Mouse (Mus musculus): ENCODE data around the gene Nedd9. TPM values are rescaled to one million over a fixed set of nuclear protein-coding genes. Genes with fewer than 3 reads are reported as not detected.

The Nedd9 gene
- total and polyA plus RNA-seq, 3 experiments, result 0.15 to 0.25 TPM; not detected in 1

GRCm38 (mm10) chr13:41504997-41505396 lies 17.8 kb upstream of the Nedd9 start:
- Histone ChIP-seq H3K36me3 (ENCODE audit: control insufficient read depth in 1 of 2, insufficient read depth in 2 of 2, low read length in 2 of 2) (no peaks in the 10 kb centered on the region), H3K27ac (ENCODE audit: control insufficient read depth, low read depth, low read length) (no peak overlapping the region), H3K9ac (ENCODE audit: control insufficient read depth, low read depth, low read length, poor library complexity, severe bottlenecking) (no peak overlapping the region), H3K79me2 (ENCODE audit: control insufficient read depth, insufficient read depth, low read length, poor library complexity) (no peaks in the 10 kb centered on the region), H3K27me3 (ENCODE audit: control insufficient read depth in 1 of 2, insufficient read depth in 2 of 2, low read length in 2 of 2) (no peaks in the 10 kb centered on the region), H3K4me3 (ENCODE audit: control insufficient read depth in 1 of 2, insufficient read depth in 1 of 2, low read depth in 2 of 2, low read length in 2 of 2) (no peak overlapping the region), H3K9me3 (replicated peaks; ENCODE audit: insufficient read depth, low read length) (no peaks in the 10 kb centered on the region), H3K4me1 (ENCODE audit: control insufficient read depth in 1 of 2, insufficient read depth in 2 of 2, low read length in 2 of 2) (no peaks in the 10 kb centered on the region)
- TF ChIP-seq SMC3 (IDR thresholded peaks at IDR 0.05; ENCODE audit: low read depth, low read length) (no peak), MXI1 (IDR thresholded peaks at IDR 0.05; ENCODE audit: low read depth, low read length) (no peak), POLR2AphosphoS2 (IDR thresholded peaks at IDR 0.05; ENCODE audit: low read length) (no peak), RAD21 (IDR thresholded peaks at IDR 0.05; ENCODE audit: low read depth, low read length) (no peak), MEF2A (IDR thresholded peaks at IDR 0.05; ENCODE audit: extremely low read depth, insufficient replicate concordance, low read depth, low read length, poor library complexity, severe bottlenecking) (no peak), SIN3A (IDR thresholded peaks at IDR 0.05; ENCODE audit: low read length) (no peak), USF2 (IDR thresholded peaks at IDR 0.05; ENCODE audit: borderline replicate concordance in 1 of 2, insufficient read depth in 1 of 2, low read depth in 1 of 2, low read length in 2 of 2) (no peak)
- no peak for DNase-seq (ENCODE audit: low read depth, low spot score)

DNA sequence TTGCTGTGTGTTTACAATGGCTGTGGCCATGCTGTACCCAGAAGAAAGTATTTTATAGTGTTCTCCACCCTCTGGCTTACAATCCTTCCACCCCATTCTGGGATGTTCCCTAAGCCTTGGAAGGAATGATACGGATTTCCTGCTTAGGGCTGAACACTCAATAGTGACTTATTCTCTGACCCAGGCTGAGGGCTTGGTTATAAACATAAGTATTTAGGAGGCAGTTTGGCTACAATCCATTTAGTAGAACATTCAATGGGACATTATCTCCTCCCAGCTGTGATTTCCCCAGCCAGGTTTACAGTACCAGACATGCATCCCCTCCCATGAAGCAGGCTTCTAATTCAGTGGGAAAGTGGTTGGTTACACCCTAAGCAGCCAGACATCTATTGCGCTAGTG lies 17.3 kb upstream of the Nedd9 start:
- H3K36me3 ChIP-seq (ENCODE audit: control insufficient read depth in 1 of 2, insufficient read depth in 2 of 2, low read length in 2 of 2), result no peaks in the 10 kb centered on the region
- no peak for DNase-seq (ENCODE audit: low read depth, low spot score)
- H3K27me3 ChIP-seq (ENCODE audit: control insufficient read depth in 1 of 2, insufficient read depth in 2 of 2, low read length in 2 of 2), result no peaks in the 10 kb centered on the region
- H3K4me3 ChIP-seq (ENCODE audit: control insufficient read depth in 1 of 2, insufficient read depth in 1 of 2, low read depth in 2 of 2, low read length in 2 of 2), result no peak overlapping the region
- H3K4me1 ChIP-seq (ENCODE audit: control insufficient read depth in 1 of 2, insufficient read depth in 2 of 2, low read length in 2 of 2), result no peaks in the 10 kb centered on the region
- no peak overlapping the region for H3K9ac ChIP-seq (ENCODE audit: control insufficient read depth, low read depth, low read length, poor library complexity, severe bottlenecking)
- no peaks in the 10 kb centered on the region for H3K79me2 ChIP-seq (ENCODE audit: control insufficient read depth, insufficient read depth, low read length, poor library complexity)
- no peak overlapping the region for H3K27ac ChIP-seq (ENCODE audit: control insufficient read depth, low read depth, low read length)
- TF ChIP-seq BHLHE40 (IDR thresholded peaks at IDR 0.05; ENCODE audit: borderline replicate concordance, low read depth, low read length), result no peak
- no peak for TF ChIP-seq MAX (IDR thresholded peaks at IDR 0.05; ENCODE audit: low read length)
- no peak for TF ChIP-seq TAL1 (IDR thresholded peaks at IDR 0.05; ENCODE audit: low read length)
- H3K9me3 ChIP-seq (replicated peaks; ENCODE audit: insufficient read depth, low read length), result no peaks in the 10 kb centered on the region

DNA sequence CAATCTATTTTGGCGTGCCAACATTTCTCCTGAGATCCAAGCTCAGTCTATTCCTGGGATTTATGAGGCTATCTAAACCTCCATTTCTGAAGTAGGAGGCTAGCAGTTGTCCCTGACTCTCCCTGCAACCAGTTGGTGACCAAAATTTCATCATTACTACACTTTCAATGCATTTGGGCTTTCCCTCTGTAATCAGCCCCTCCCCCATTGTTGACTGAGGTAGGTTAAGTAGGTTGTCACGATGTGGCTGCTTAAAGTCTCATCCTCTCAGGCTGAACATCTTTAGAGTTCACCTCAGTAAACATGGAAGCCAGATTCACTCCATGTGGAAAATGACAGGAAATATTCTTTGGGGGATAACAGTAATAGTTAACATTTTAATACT lies 15.7 kb upstream of the Nedd9 start:
- Histone ChIP-seq H3K4me1 (ENCODE audit: control insufficient read depth in 1 of 2, insufficient read depth in 2 of 2, low read length in 2 of 2) (no peaks in the 10 kb centered on the region), H3K36me3 (ENCODE audit: control insufficient read depth in 1 of 2, insufficient read depth in 2 of 2, low read length in 2 of 2) (no peaks in the 10 kb centered on the region), H3K79me2 (ENCODE audit: control insufficient read depth, insufficient read depth, low read length, poor library complexity) (no peaks in the 10 kb centered on the region), H3K27ac (ENCODE audit: control insufficient read depth, low read depth, low read length) (no peak overlapping the region), H3K27me3 (ENCODE audit: control insufficient read depth in 1 of 2, insufficient read depth in 2 of 2, low read length in 2 of 2) (no peaks in the 10 kb centered on the region), H3K9me3 (replicated peaks; ENCODE audit: insufficient read depth, low read length) (no peaks in the 10 kb centered on the region), H3K4me3 (ENCODE audit: control insufficient read depth in 1 of 2, insufficient read depth in 1 of 2, low read depth in 2 of 2, low read length in 2 of 2) (no peak overlapping the region), H3K9ac (ENCODE audit: control insufficient read depth, low read depth, low read length, poor library complexity, severe bottlenecking) (no peak overlapping the region)
- DNase-seq (ENCODE audit: low read depth, low spot score), result no peak
- TF ChIP-seq ZC3H11A (IDR thresholded peaks at IDR 0.05; ENCODE audit: low read depth, low read length) (no peak), KAT2A (conservative IDR thresholded peaks at IDR 0.05; ENCODE audit: low read depth, low read length) (no peak), CHD1 (IDR thresholded peaks at IDR 0.05; ENCODE audit: low read depth, low read length) (no peak), NRF1 (IDR thresholded peaks at IDR 0.05; ENCODE audit: insufficient read depth, low read depth, low read length, poor library complexity, severe bottlenecking) (no peak), ELF1 (IDR thresholded peaks at IDR 0.05; ENCODE audit: low read depth, low read length) (no peak), ZNF384 (IDR thresholded peaks at IDR 0.05; ENCODE audit: low read depth, low read length) (no peak), CHD2 (IDR thresholded peaks at IDR 0.05; ENCODE audit: low read length) (no peak), SMC3 (IDR thresholded peaks at IDR 0.05; ENCODE audit: low read depth, low read length) (no peak), USF1 (IDR thresholded peaks at IDR 0.05; ENCODE audit: low read depth, low read length) (no peak), GATA1 (IDR thresholded peaks at IDR 0.05; ENCODE audit: low read depth, low read length) (no peak), EP300 (IDR thresholded peaks at IDR 0.05; ENCODE audit: low read depth in 1 of 2, low read length in 2 of 2) (no peak), GABPA (IDR thresholded peaks at IDR 0.05; ENCODE audit: low read depth, low read length) (no peak)
